Mouse (Mus musculus) cortical plate, adult 2 months (tissue): ENCODE results near the gene Bmpr1b.

Experiments used
- CTCF ChIP-seq: fragments of 200-500 bp; IDR thresholded peaks from 2 replicates; pipeline ENCODE4 v1.5.1; 2011; ENCODE audit warnings: mild to moderate bottlenecking, control low read depth, low read length; ENCODE audit not compliant: insufficient read depth; ENCODE audit errors: extremely low read depth
- POLR2A ChIP-seq: fragments of 200-500 bp; IDR thresholded peaks from 2 replicates; pipeline ENCODE4 v1.6.1; 2011; ENCODE audit warnings: mild to moderate bottlenecking, low read length, control low read depth; ENCODE audit not compliant: insufficient read depth; ENCODE audit errors: extremely low read depth

- TF ChIP-seq CTCF: no peak
- no peak for TF ChIP-seq POLR2A
Measured at GRCm38 (mm10) chr3:142163896-142164295, 5.3 kb downstream of the Bmpr1b start.
